Mouse (Mus musculus) forebrain, embryonic 10.5 days (tissue): ENCODE measurements at regions not wholly inside any gene's neighbourhood (a gene's known extent, or its start where the extent isn't known, plus 50 kb on each side); places are given as distances from the start of the nearest gene placed in this dataset.

Source experiments
- DNase-seq: peaks from one replicate; pipeline ENCODE4 v3.0.0-alpha.2; 2017; ENCODE audit warnings: low spot score; ENCODE audit errors: extremely low spot score
- H3K27ac ChIP-seq: fragments of 300-500 bp; sonication (generic); 2 replicates; pipeline ENCODE4 v1.5.1; 2016; ENCODE audit warnings: mild to moderate bottlenecking
- H3K27me3 ChIP-seq: fragments of 300-500 bp; sonication (generic); 2 replicates; pipeline ENCODE4 v1.6.1; 2016; ENCODE audit warnings: mild to moderate bottlenecking; ENCODE audit not compliant: poor library complexity, severe bottlenecking
- H3K36me3 ChIP-seq: fragments of 300-500 bp; sonication (generic); replicated peaks from 2 replicates; pipeline ENCODE4 v1.6.1; 2016; ENCODE audit warnings: mild to moderate bottlenecking, moderate library complexity
- H3K4me1 ChIP-seq: fragments of 300-500 bp; sonication (generic); 2 replicates; pipeline ENCODE4 v1.6.1; 2016
- H3K4me3 ChIP-seq: fragments of 300-500 bp; sonication (generic); 2 replicates; pipeline ENCODE4 v1.5.1; 2016; ENCODE audit warnings: mild to moderate bottlenecking, moderate library complexity
- H3K9me3 ChIP-seq: fragments of 300-500 bp; sonication (generic); 2 replicates; pipeline ENCODE4 v1.6.1; 2016; ENCODE audit warnings: mild to moderate bottlenecking, moderate library complexity
- WGBS: fragments of 180-500 bp; shearing (Covaris S2); methylation state at CpG from one replicate; pipeline ENCODE4 v1.1.7; 2016; 5-methylcytosine and 5-hydroxymethylcytosine counted together

- Histone ChIP-seq H3K4me1 (peaks cover 15% of the 10 kb centered on the region), H3K9me3 (no peaks in the 10 kb centered on the region), H3K27me3 (peaks cover 72% of the 10 kb centered on the region), H3K27ac (no peak overlapping the region), H3K36me3 (no peaks in the 10 kb centered on the region), H3K4me3 (no peak overlapping the region)
- no peak for DNase-seq
- 89% methylated on average over 7 of the region's 7 CpGs for WGBS
These were observed 76.8 kb upstream of the 4931429L15Rik start for GRCm38 (mm10) chr9:46396591-46396990.

DNA sequence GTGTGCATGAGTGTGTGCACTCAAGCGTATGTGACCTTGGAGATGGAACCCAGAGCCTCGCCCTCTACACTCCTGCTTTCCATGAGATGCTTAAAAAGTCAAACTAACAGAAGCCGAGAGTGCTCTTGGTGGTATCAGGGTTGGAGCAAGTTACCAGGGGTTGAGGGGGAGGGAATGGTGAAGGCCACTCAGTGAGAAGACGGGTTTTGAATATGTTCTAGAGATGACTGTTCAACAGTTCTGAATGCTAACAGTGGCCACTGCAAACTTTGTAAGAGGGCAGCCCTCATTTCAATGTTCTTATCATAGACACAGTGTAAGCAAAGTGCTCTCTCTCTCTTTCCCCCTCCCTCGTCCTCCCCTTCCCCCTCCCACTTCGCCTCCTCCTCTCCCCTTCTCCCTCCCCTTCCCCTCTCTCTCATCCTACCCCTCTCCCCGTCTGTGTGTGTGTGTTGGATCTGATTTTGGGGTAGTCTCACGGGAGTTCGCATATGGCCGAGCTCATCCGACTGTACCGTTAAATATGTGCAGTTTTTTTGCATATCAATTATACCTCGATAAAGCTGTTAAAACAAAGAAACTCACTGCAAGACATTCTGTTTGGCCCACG lies 75.5 kb upstream of the 4931429L15Rik start:
- H3K9me3 ChIP-seq: no peaks in the 10 kb centered on the region
- WGBS: 59% methylated on average over 14 of the region's 14 CpGs
- H3K27me3 ChIP-seq: peaks cover 85% of the 10 kb centered on the region
- peaks cover 15% of the 10 kb centered on the region for H3K4me1 ChIP-seq
- DNase-seq: no peak
- no peaks in the 10 kb centered on the region for H3K36me3 ChIP-seq
- no peak overlapping the region for H3K4me3 ChIP-seq
- H3K27ac ChIP-seq: no peak overlapping the region

GRCm38 (mm10) chr9:46394239-46394638 lies 74.5 kb upstream of the 4931429L15Rik start:
- no peak overlapping the region for H3K27ac ChIP-seq
- no peaks in the 10 kb centered on the region for H3K9me3 ChIP-seq
- no peak overlapping the region for H3K4me3 ChIP-seq
- peaks cover 25% of the 10 kb centered on the region for H3K4me1 ChIP-seq
- no peaks in the 10 kb centered on the region for H3K36me3 ChIP-seq
- DNase-seq: no peak
- 77% methylated on average over 7 of the region's 7 CpGs for WGBS
- peaks cover 95% of the 10 kb centered on the region for H3K27me3 ChIP-seq

DNA sequence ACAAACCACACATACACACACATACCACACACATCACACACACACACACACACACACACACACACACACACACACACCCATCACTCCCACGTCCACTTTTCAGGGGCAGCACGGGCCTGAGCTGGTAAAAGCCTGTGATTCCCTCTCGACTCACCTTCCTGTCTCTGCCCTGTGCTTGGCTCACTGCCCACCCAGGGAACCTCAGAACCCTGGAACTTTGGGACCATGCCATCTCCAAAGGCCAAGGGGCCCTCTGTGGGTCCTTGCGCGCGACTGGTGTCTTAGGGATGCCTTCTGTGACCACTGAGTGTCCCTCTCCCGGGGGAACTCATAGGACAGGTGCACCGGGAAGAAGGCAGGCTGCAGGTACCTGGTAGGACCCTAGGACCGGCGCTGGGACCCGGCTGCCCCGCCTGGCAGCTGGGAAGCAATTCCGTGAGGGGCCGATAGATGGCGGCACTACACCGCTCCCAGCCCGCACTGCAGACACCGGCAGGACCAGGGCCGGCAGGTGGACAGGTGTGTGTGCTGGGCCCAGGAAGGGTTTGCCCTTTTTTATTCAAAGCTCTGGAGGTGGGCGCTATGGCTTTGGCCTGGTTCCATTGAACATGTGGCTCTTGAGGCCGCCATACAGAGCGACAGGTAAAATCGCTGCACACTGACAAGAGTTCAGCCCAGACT lies 73.0 kb upstream of the 4931429L15Rik start:
- H3K27me3 ChIP-seq: peaks cover 91% of the 10 kb centered on the region
- peak; percentile 69 for DNase-seq
- 7% methylated on average over 23 of the region's 23 CpGs for WGBS

DNA sequence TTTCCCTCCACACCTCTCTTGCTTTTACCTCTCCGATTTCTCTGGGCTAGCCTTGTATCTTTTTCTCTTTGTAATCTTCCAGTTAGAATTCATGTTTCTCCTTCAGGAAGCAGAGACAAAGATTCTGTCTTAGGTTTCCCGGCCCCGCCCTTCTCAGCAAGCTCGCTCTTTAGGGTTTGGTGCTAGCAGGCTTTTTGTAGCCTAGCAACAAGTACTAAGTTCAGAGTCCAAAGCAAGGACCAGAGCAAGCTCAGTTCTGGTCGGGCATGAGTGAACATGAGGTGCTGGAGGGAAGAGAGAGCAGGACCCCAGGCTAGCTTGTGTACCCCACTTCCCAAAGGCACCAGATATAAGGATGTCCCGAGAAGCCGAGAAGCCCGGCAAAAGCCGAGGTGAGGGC lies 70.0 kb upstream of the 4931429L15Rik start:
- Histone ChIP-seq H3K27me3 (peaks cover 65% of the 10 kb centered on the region), H3K36me3 (no peaks in the 10 kb centered on the region), H3K9me3 (peaks cover 2% of the 10 kb centered on the region; the same call in 1 of the 2 replicates), H3K4me3 (peak overlapping the region; percentile 60), H3K4me1 (peaks cover 36% of the 10 kb centered on the region), H3K27ac (peak overlapping the region; percentile 90)
- 6% methylated on average over 9 of the region's 9 CpGs for WGBS
- DNase-seq: peak; percentile 37

More for the DNA sequence above, 73.0 kb upstream of the 4931429L15Rik start:
- Histone ChIP-seq H3K4me1 (peaks cover 36% of the 10 kb centered on the region), H3K36me3 (no peaks in the 10 kb centered on the region), H3K27ac (no peak overlapping the region), H3K9me3 (no peaks in the 10 kb centered on the region), H3K4me3 (no peak overlapping the region; the same call in 1 of the 2 replicates)

- Histone ChIP-seq H3K9me3 (peaks cover 2% of the 10 kb centered on the region; the same call in 1 of the 2 replicates), H3K27me3 (peaks cover 58% of the 10 kb centered on the region), H3K4me3 (peak overlapping the region; percentile 60), H3K27ac (peak overlapping the region; percentile 90), H3K36me3 (no peaks in the 10 kb centered on the region), H3K4me1 (peaks cover 34% of the 10 kb centered on the region)
- DNase-seq: peak; percentile 57
- WGBS: 23% methylated on average over 17 of the region's 17 CpGs
These were observed 69.2 kb upstream of the 4931429L15Rik start for GRCm38 (mm10) chr9:46388677-46389676.

GRCm38 (mm10) chr9:46386333-46386732 lies 66.5 kb upstream of the 4931429L15Rik start:
- WGBS: 95% methylated on average over 3 of the region's 3 CpGs
- Histone ChIP-seq H3K27me3 (peaks cover 35% of the 10 kb centered on the region), H3K36me3 (no peaks in the 10 kb centered on the region), H3K4me3 (no peak overlapping the region), H3K27ac (no peak overlapping the region), H3K9me3 (peaks cover 2% of the 10 kb centered on the region; the same call in 1 of the 2 replicates), H3K4me1 (peaks cover 26% of the 10 kb centered on the region)
- DNase-seq: no peak

DNA sequence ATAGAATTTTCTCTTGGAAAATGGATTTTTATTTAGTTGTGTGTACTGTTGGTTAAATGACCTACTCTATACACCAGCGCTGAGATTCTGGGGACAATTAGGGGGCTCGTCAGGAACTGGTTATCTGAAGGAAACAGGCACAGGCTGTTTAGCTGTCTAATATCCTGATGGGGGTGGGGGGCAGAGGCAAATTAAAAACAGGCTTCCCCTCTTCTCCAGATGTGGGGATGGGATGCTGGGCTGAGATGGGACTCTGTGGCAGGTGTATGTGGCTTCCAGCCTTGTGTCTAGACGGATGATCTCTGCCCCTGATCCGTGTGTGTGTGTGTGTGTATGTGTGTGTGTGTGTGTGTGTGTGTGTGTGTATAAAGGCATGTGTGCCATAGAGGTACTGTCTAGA lies 61.6 kb upstream of the 4931429L15Rik start:
- Histone ChIP-seq H3K4me1 (peaks cover 19% of the 10 kb centered on the region), H3K36me3 (no peaks in the 10 kb centered on the region), H3K27ac (no peak overlapping the region; the same call in 1 of the 2 replicates), H3K27me3 (peaks cover 4% of the 10 kb centered on the region; the same call in 1 of the 2 replicates), H3K9me3 (peaks cover under 1% of the 10 kb centered on the region; the same call in 1 of the 2 replicates), H3K4me3 (no peak overlapping the region)
- WGBS: 62% methylated on average over 4 of the region's 4 CpGs
- DNase-seq: no peak

DNA sequence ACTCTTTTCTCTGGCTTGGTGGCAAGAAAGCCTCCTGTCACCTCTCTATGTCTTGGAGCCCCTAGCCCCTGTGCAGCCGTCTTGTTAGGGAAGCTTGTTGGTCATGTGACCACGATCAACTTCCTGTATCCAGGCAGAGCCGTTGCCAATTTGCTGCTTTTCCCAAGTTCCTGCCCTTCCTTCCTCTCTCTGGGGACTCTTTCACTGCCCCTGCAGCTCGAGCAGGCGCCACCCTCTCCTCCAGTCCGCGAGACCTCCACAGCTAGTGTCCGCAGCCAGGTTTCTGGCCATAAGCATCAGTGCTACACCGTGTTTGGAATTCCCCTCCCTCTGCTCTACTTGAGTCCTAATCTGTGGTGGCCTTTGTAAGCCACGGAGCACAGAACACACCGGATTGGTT lies 59.7 kb upstream of the 4931429L15Rik start:
- no peak for DNase-seq
- H3K27ac ChIP-seq: no peak overlapping the region
- H3K9me3 ChIP-seq: no peaks in the 10 kb centered on the region
- H3K4me3 ChIP-seq: no peak overlapping the region
- no peaks in the 10 kb centered on the region for H3K36me3 ChIP-seq
- WGBS: 83% methylated on average over 11 of the region's 11 CpGs
- H3K4me1 ChIP-seq: peaks cover 19% of the 10 kb centered on the region
- peaks cover 4% of the 10 kb centered on the region; the same call in 1 of the 2 replicates for H3K27me3 ChIP-seq

DNA sequence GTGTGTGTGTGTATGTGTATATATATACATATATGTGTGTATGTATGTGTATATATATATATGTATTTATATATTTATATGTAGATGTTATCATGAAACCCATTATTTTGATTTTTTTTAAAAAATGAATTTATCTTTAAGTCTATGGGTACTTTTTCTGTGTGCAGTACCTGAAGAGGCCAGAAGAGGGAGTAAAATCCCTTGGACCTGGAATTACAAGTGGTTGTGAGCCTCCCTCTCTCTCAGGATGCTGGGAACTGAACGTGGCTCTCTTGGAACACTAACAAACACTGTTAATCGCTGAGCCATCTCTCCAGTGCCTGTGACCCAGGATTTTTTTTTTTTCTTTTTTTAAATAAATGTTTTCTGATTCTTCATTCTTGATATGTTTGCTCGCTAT lies 58.6 kb upstream of the 4931429L15Rik start:
- no peak for DNase-seq
- Histone ChIP-seq H3K36me3 (no peaks in the 10 kb centered on the region), H3K4me3 (no peak overlapping the region), H3K9me3 (no peaks in the 10 kb centered on the region), H3K4me1 (peaks cover 19% of the 10 kb centered on the region), H3K27ac (no peak overlapping the region), H3K27me3 (peaks cover 4% of the 10 kb centered on the region; the same call in 1 of the 2 replicates)
- 80% methylated on average over 3 of the region's 3 CpGs for WGBS
